Mouse (Mus musculus) CD4-positive helper T cell, adult 2 months (primary cell): Measurements from ENCODE around the gene Acvr2a.
A peak's percentile ranks its signal among the peaks of the same experiment; 100 is the strongest.

Experiments used
- DNase-seq: peaks from one replicate; pipeline ENCODE4 v3.0.0-alpha.2; 2012; ENCODE audit warnings: low read depth, missing footprints, low spot score

The Acvr2a gene

DNA sequence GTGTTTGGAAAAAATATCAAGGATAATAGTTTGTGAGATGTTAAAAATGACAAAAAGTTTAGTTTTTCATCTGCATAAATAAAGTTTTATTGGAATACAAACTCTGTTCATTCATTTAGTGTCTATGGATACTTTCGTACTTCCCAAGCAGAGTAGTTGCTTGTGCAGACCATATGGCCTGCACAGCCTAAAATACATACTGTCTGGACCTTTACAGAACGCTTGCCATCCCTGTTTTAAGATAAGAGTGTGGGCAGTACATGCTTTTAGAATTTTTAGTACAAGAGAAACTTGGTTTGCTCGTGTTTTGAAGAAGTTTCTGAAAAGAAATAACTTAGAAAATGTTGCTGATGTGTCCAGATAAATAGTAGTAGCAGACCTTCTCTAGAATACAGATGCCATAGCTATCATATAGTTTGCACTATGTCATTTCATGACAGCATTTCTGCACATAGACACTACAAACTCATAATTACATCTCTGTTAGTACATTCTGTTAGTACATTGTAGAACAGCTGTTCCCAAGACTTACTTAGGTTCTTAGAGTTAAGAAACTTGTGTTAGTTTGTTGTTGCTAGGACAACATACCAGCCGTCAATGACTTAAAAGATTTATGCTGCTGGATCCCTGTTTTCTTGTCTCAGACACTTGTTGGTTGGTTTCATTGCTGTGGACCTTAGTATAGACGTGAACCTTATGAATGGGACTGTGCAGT lies 54.4 kb downstream of the Acvr2a start:
- DNase-seq = no peak

GRCm38 (mm10) chr2:48885945-48886344 lies 72.0 kb downstream of the Acvr2a start:
- DNase-seq = peak; percentile 55

- DNase-seq = no peak
Observed at GRCm38 (mm10) chr2:48895186-48895585, 81.3 kb downstream of the Acvr2a start.

DNA sequence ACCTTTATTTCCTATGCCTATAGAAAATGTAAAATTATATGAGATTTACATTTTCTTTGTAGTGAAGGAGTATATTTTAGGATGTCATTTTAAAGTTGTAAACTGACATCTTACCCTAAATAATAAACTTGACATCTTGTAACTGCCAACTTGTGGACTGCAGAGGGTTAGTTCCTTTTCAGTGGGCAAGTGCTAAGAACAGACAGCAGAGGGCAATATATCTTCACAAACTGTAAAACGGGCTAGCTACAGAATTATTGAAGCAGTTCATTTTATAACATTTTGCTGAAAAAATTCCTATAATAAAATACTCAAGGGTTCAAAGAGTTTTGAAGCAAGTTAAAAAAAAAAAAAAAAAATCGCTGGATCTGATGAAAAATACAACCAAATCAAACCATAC lies 95.0 kb downstream of the Acvr2a start:
- peak; percentile 39 for DNase-seq

GRCm38 (mm10) chr2:48914185-48914584 lies 100.3 kb downstream of the Acvr2a start:
- DNase-seq = no peak

GRCm38 (mm10) chr2:48915832-48916231 lies 101.9 kb downstream of the Acvr2a start:
- DNase-seq = no peak

- DNase-seq = peak; percentile 6
Observed at GRCm38 (mm10) chr2:48935058-48935457, 121.1 kb downstream of the Acvr2a start.

DNA sequence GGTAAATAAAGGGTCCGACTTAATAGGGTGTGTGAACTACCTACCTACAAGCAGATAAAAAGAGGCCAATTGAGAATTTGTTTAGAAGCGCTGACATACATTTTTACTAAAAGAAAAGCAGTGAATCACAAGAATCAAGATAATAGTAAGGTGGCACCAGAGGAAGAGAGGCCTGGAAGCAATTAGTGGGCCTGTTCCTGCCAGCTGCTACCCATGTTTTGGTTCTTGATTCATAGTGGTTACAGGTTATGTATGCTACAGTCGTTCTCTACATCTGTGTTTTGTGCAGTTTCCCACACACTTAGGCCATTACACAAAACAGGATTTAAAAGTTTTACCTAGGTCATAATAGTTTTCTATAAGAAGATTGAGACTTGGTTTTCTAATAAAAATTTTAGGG lies 133.9 kb downstream of the Acvr2a start:
- no peak for DNase-seq

DNA sequence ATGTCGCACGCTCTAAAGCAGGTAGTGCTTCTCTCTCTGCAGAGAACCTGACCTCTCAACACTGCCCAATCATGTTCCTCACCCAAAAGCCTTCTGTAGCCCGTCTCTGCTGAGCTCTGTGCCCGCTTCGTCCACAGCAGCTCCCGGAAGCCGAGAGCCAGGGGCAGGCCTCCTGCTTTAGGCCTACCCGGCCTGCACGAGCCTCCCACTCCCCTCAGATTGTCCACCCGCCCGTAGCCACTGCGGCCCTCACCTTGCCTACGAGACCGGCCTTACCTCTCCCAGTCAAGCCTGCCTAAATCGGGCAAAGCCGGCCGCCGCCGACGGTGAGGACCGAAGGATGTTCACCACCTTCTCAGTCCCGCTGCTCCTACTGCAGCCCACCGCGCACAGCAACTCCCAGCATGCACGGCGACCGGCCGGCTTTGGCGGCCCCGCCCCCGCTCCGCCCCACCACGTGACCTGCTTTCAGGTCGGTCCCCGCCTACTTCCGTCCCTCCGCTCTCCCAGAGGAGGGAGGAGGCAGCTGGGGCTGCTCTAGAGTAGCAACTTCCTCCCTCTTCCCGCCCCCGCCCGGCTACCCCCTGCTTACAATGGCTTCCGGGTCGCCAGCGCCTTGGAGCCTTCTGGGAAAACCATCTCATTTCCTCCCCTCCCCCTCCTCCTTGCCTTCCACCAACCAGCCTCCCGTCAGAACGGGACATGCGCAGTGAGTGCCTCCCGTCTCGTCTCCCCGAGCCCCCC lies 135.1 kb downstream of the Acvr2a start, which contains the start of gene Mbd5:
Gene Mbd5 (plus strand): TSS at position 668 of the 744 bp plus-strand sequence.
- DNase-seq = peak; percentile 100

DNA sequence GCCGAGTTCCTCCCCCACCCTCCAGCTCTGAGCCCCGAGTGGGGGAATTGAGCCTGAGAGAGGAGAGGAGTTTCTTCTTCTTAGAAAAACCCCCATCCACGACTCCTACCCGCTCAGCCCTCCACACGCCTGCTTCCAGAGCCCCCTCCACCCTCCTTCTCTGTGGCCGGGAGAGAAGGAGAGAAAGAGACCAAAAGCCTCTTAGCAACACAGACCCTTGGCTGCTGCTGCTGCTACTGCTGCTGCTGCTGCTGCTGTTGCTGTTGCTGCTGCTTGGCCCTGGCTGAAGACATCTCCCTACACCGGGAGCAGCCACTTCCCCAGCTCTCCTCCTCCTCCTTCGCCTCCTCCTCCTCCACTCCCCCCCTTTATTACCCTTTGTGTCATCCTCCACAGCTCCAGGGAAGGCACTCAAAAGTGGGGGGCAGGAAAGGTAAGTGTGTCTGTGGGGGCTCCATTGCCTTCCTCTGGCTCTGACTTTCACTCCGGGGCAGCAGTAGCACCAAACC lies 135.9 kb downstream of the Acvr2a start:
- no peak for DNase-seq

- no peak for DNase-seq
Observed at GRCm38 (mm10) chr2:48950252-48950315, 136.2 kb downstream of the Acvr2a start, which contains the start of gene Orc4. Gene Orc4, minus strand, starts transcription at chr2:48950277.

DNA sequence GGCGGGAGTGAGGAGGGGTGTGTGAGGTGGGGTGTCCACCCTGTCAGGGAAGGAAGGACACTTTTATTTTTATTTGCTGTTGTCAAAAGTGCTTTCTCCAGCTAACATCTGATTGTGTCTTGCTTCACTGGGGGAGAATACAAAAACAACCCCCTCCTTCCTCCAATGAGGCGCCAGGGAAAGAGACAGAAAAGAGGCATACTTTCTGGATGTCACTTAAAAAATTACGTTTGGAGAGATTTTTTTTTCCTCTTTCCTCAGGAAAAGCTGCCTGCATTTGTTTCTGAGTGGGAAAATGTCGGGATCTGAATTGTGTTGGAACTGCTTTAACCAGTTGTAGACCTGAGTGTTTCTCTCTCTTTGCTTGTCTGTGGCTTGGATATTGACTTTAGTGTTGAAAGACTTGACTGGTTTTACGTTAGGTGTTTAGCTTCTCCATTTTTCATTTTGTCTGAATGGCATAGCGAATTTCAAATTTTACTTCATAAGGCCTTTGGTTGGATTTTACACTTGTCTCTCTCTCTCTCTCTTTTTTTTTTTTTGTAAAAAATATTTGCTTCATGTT lies 136.5 kb downstream of the Acvr2a start:
- no peak for DNase-seq
